Mouse (Mus musculus): ENCODE results near the gene Crybg3. TPM values are rescaled to one million over a fixed set of nuclear protein-coding genes. Genes with fewer than 3 reads are reported as not detected.

Gene Crybg3
- polyA plus RNA-seq, 2 experiments = 0.55 to 0.86 TPM

- Histone ChIP-seq H3K4me2 (ENCODE audit: low read depth) (no peak overlapping the region), H3K27ac (no peak overlapping the region), H3K9ac (replicated peaks) (no peak overlapping the region), H3K9me3 (ENCODE audit: control insufficient read depth, low read length) (no peaks in the 10 kb centered on the region), H3K27me3 (ENCODE audit: control insufficient read depth, insufficient read depth, low read length) (no peaks in the 10 kb centered on the region), H3K4me3 (ENCODE audit: insufficient read depth in 1 of 2, low read depth in 2 of 2, low read length in 2 of 2) (no peak overlapping the region), H3K4me1 (replicated peaks; ENCODE audit: control insufficient read depth in 2 of 2, insufficient read depth in 2 of 2, low read length in 1 of 2) (no peaks in the 10 kb centered on the region), H3K36me3 (replicated peaks; ENCODE audit: control insufficient read depth, insufficient read depth, low read depth) (no peaks in the 10 kb centered on the region)
- ATAC-seq (ENCODE audit: insufficient read depth) (no peak), DNase-seq (ENCODE audit: low read depth in 3 of 3, low spot score in 3 of 3) (no peak)
- TF ChIP-seq EP300 (IDR thresholded peaks at IDR 0.05; ENCODE audit: low read depth) (no peak), CTCF (IDR thresholded peaks at IDR 0.05; ENCODE audit: low read depth) (no peak)
- WGBS (ENCODE audit: insufficient replicate concordance) = 73% methylated on average over 4 of the region's 4 CpGs
These were observed 59.4 kb downstream of the Crybg3 start for GRCm38 (mm10) chr16:59541382-59541781.

- TF ChIP-seq EP300 (IDR thresholded peaks at IDR 0.05; ENCODE audit: low read depth) (no peak), CTCF (IDR thresholded peaks at IDR 0.05; ENCODE audit: low read depth) (no peak)
- Histone ChIP-seq H3K27me3 (ENCODE audit: control insufficient read depth, insufficient read depth, low read length) (no peaks in the 10 kb centered on the region), H3K9ac (replicated peaks) (no peak overlapping the region), H3K36me3 (replicated peaks; ENCODE audit: control insufficient read depth, insufficient read depth, low read depth) (no peaks in the 10 kb centered on the region), H3K4me1 (replicated peaks; ENCODE audit: control insufficient read depth in 2 of 2, insufficient read depth in 2 of 2, low read length in 1 of 2) (no peaks in the 10 kb centered on the region), H3K27ac (no peak overlapping the region), H3K4me2 (ENCODE audit: low read depth) (no peak overlapping the region), H3K9me3 (ENCODE audit: control insufficient read depth, low read length) (no peaks in the 10 kb centered on the region), H3K4me3 (ENCODE audit: insufficient read depth in 1 of 2, low read depth in 2 of 2, low read length in 2 of 2) (no peak overlapping the region)
- whole genome bisulfite sequencing (ENCODE audit: insufficient replicate concordance) = 68% methylated on average over 3 of the region's 3 CpGs
- DNase-seq (ENCODE audit: low read depth in 3 of 3, low spot score in 3 of 3) (no peak), ATAC-seq (ENCODE audit: insufficient read depth) (no peak)
These were observed 59.8 kb downstream of the Crybg3 start for GRCm38 (mm10) chr16:59540944-59541343.

GRCm38 (mm10) chr16:59535673-59536072 lies 65.1 kb downstream of the Crybg3 start:
- Histone ChIP-seq H3K9me3 (ENCODE audit: control insufficient read depth, low read length) (no peaks in the 10 kb centered on the region), H3K4me2 (ENCODE audit: low read depth) (no peak overlapping the region), H3K4me1 (replicated peaks; ENCODE audit: control insufficient read depth in 2 of 2, insufficient read depth in 2 of 2, low read length in 1 of 2) (no peaks in the 10 kb centered on the region), H3K36me3 (replicated peaks; ENCODE audit: control insufficient read depth, insufficient read depth, low read depth) (no peaks in the 10 kb centered on the region), H3K4me3 (ENCODE audit: insufficient read depth in 1 of 2, low read depth in 2 of 2, low read length in 2 of 2) (no peak overlapping the region), H3K9ac (replicated peaks) (no peak overlapping the region), H3K27ac (no peak overlapping the region), H3K27me3 (ENCODE audit: control insufficient read depth, insufficient read depth, low read length) (no peaks in the 10 kb centered on the region)
- TF ChIP-seq EP300 (IDR thresholded peaks at IDR 0.05; ENCODE audit: low read depth) = no peak
- TF ChIP-seq CTCF (IDR thresholded peaks at IDR 0.05; ENCODE audit: low read depth) = no peak
- 58% methylated on average over 5 of the region's 5 CpGs for WGBS (ENCODE audit: insufficient replicate concordance)
- no peak for ATAC-seq (ENCODE audit: insufficient read depth)
- DNase-seq (ENCODE audit: low read depth in 3 of 3, low spot score in 3 of 3) = no peak

- WGBS (ENCODE audit: insufficient replicate concordance) = 81% methylated on average over 11 of the region's 11 CpGs
- Histone ChIP-seq H3K27ac (no peak overlapping the region), H3K4me2 (ENCODE audit: low read depth) (no peak overlapping the region), H3K4me1 (replicated peaks; ENCODE audit: control insufficient read depth in 2 of 2, insufficient read depth in 2 of 2, low read length in 1 of 2) (no peaks in the 10 kb centered on the region), H3K27me3 (ENCODE audit: control insufficient read depth, insufficient read depth, low read length) (no peaks in the 10 kb centered on the region), H3K4me3 (ENCODE audit: insufficient read depth in 1 of 2, low read depth in 2 of 2, low read length in 2 of 2) (no peak overlapping the region), H3K9me3 (ENCODE audit: control insufficient read depth, low read length) (no peaks in the 10 kb centered on the region), H3K36me3 (replicated peaks; ENCODE audit: control insufficient read depth, insufficient read depth, low read depth) (no peaks in the 10 kb centered on the region), H3K9ac (replicated peaks) (no peak overlapping the region)
- DNase-seq (ENCODE audit: low read depth in 3 of 3, low spot score in 3 of 3) = no peak
- no peak for TF ChIP-seq EP300 (IDR thresholded peaks at IDR 0.05; ENCODE audit: low read depth)
- no peak for TF ChIP-seq CTCF (IDR thresholded peaks at IDR 0.05; ENCODE audit: low read depth)
- ATAC-seq (ENCODE audit: insufficient read depth) = no peak
These were observed 66.4 kb downstream of the Crybg3 start for GRCm38 (mm10) chr16:59534349-59534748.

- TF ChIP-seq CTCF (IDR thresholded peaks at IDR 0.05; ENCODE audit: low read depth) (no peak), EP300 (IDR thresholded peaks at IDR 0.05; ENCODE audit: low read depth) (no peak)
- H3K27ac ChIP-seq = no peak overlapping the region
- no peaks in the 10 kb centered on the region for H3K36me3 ChIP-seq (replicated peaks; ENCODE audit: control insufficient read depth, insufficient read depth, low read depth)
- DNase-seq (ENCODE audit: low read depth in 3 of 3, low spot score in 3 of 3) (no peak), ATAC-seq (ENCODE audit: insufficient read depth) (no peak)
- H3K4me2 ChIP-seq (ENCODE audit: low read depth) = no peak overlapping the region
- H3K9ac ChIP-seq (replicated peaks) = no peak overlapping the region
- H3K9me3 ChIP-seq (ENCODE audit: control insufficient read depth, low read length) = no peaks in the 10 kb centered on the region
- no peaks in the 10 kb centered on the region for H3K4me1 ChIP-seq (replicated peaks; ENCODE audit: control insufficient read depth in 2 of 2, insufficient read depth in 2 of 2, low read length in 1 of 2)
- H3K27me3 ChIP-seq (ENCODE audit: control insufficient read depth, insufficient read depth, low read length) = no peaks in the 10 kb centered on the region
- WGBS (ENCODE audit: insufficient replicate concordance) = 14% methylated on average over 3 of the region's 3 CpGs
- no peak overlapping the region for H3K4me3 ChIP-seq (ENCODE audit: insufficient read depth in 1 of 2, low read depth in 2 of 2, low read length in 2 of 2)
These were observed 68.2 kb downstream of the Crybg3 start for GRCm38 (mm10) chr16:59532561-59532960.

All from liver, embryonic 14.5 days (tissue).